Mouse (Mus musculus) stomach, postnatal 0 days (tissue): ENCODE results near the gene Kcnma1. TPM values are rescaled to one million over a fixed set of nuclear protein-coding genes. Genes with fewer than 3 reads are reported as not detected.

ENCODE experiments used
- ATAC-seq: fragments of 200-750 bp; cut with Nextera tagmentation; 2 replicates; pipeline ENCODE4 v1.8.0; 2017; ENCODE audit not compliant: low FRiP score, low TSS enrichment
- DNase-seq: peaks from one replicate; pipeline ENCODE4 v3.0.0-alpha.2; 2016; ENCODE audit warnings: low spot score
- H3K27ac ChIP-seq: fragments of 300-500 bp; sonication (generic); replicated peaks from 2 replicates; pipeline ENCODE4 v1.5.1; 2014; ENCODE audit warnings: mild to moderate bottlenecking, control low read depth
- H3K27me3 ChIP-seq: fragments of 300-500 bp; sonication (generic); 2 replicates; pipeline ENCODE4 v1.6.1; 2014; ENCODE audit warnings: low read length; ENCODE audit not compliant: control insufficient read depth, insufficient read depth
- H3K36me3 ChIP-seq: fragments of 300-500 bp; sonication (generic); 2 replicates; pipeline ENCODE4 v1.6.1; 2014; ENCODE audit warnings: low read length, mixed read lengths; ENCODE audit not compliant: control insufficient read depth, insufficient read depth
- H3K4me1 ChIP-seq: fragments of 300-500 bp; sonication (generic); replicated peaks from 2 replicates; pipeline ENCODE4 v1.6.1; 2014; ENCODE audit warnings: antibody characterized with exemption; ENCODE audit not compliant: control insufficient read depth, insufficient read depth
- H3K4me2 ChIP-seq: fragments of 300-500 bp; sonication (generic); replicated peaks from 2 replicates; pipeline ENCODE4 v1.6.1; 2014; ENCODE audit warnings: low read depth, mild to moderate bottlenecking, control low read depth, moderate library complexity
- H3K4me3 ChIP-seq: fragments of 300-500 bp; sonication (generic); 2 replicates; pipeline ENCODE4 v1.5.1; 2014; ENCODE audit warnings: low read depth, low read length, control low read depth
- H3K9ac ChIP-seq: fragments of 300-500 bp; sonication (generic); 2 replicates; pipeline ENCODE4 v1.6.1; 2014; ENCODE audit warnings: mild to moderate bottlenecking, low read length, control low read depth, mixed read lengths
- H3K9me3 ChIP-seq: fragments of 300-500 bp; sonication (generic); 2 replicates; pipeline ENCODE4 v1.6.1; 2016; ENCODE audit warnings: low read length; ENCODE audit not compliant: control insufficient read depth
- CTCF ChIP-seq: IDR thresholded peaks from 2 replicates; pipeline ENCODE4 v1.5.1; 2016; ENCODE audit warnings: antibody characterized with exemption, low read depth, mild to moderate bottlenecking, moderate library complexity
- EP300 ChIP-seq: optimal IDR thresholded peaks from 2 replicates; pipeline ENCODE3; 2016; ENCODE audit warnings: antibody characterized with exemption
- WGBS: fragments of 180-500 bp; shearing (Covaris S2); extraction: QIAGEN DNeasy Blood & Tissue Kit; methylation state at CpG from one replicate; pipeline ENCODE4 v1.1.7; 2014; 5-methylcytosine and 5-hydroxymethylcytosine counted together
- polyA plus RNA-seq: library from polyadenylated mRNA; unstranded; fragments of >200 nt; fragmentation: Nextera tagmentation; extraction: Ambion mirVana; gene quantifications from 2 replicates; pipeline ENCODE4 v1.2.1, GENCODE M21; 2015

The Kcnma1 gene
- polyA plus RNA-seq, 1 experiment from 2014 or later = 13.3 TPM

DNA sequence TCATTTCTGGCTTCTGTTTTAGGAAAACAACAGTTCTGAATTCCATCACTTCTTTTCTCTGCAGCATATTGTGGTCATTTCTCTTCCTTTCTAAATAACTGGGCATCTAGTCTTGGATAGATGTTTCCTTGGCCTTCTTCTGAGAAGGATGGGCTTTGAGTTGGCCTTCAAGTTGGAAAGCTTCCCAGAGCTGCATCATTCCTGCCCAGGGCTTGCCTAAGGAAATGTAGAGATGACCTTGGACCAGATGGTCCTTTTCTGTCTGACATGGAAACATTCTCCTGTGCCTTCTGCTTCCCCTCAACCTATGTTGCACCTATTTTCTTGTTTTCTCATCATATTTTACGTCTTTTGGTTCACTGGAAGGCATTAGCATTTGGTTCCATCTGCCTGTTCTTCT lies 444.0 kb downstream of the Kcnma1 start:
- no peak for DNase-seq
- Histone ChIP-seq H3K9ac (no peak overlapping the region), H3K27me3 (no peaks in the 10 kb centered on the region), H3K4me1 (no peaks in the 10 kb centered on the region), H3K4me2 (no peak overlapping the region), H3K36me3 (no peaks in the 10 kb centered on the region), H3K9me3 (no peaks in the 10 kb centered on the region), H3K4me3 (no peak overlapping the region), H3K27ac (no peak overlapping the region)
- TF ChIP-seq CTCF (no peak), EP300 (no peak)
- WGBS = 54% methylated on average over 1 of the region's 1 CpGs
- no peak for ATAC-seq

DNA sequence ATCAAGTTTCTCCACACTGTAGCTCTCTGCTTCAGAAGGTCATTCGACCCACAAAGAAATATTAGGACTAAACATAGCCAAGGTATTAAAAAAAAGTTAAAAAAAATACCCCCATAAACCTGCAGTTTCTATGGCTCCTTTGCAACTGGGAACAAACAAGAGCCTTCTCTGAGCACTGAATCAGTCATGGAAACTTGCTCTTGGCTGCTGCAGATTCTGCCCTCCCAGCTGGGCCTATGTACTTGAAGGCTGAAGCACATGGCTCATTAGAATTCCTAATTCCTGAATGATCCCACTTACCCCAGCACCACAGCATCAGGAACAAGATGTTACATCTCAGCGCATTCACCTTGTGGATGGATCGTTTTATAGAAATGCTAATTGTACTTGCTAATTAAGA lies 448.4 kb downstream of the Kcnma1 start:
- no peak overlapping the region for H3K27ac ChIP-seq
- WGBS = 88% methylated on average over 3 of the region's 3 CpGs

DNA sequence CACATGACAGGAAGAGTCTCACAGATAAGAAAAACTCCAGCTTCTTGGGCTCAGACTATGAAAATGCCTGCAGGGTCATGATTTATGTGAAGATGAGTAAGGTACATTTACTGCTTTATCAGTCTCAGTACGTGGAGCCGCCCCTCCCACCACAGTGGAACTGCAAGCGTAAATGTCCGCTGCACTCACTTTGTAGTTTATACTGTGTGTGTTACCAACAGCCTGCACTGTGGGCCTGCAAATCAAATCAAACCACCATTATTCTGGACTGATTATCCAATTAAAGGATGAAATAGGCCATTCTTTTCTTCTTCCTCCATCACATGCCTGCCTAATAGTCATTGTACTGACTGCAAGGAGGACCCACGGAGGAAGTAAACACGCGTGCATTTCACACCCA lies 449.8 kb downstream of the Kcnma1 start:
- Histone ChIP-seq H3K27ac (no peak overlapping the region), H3K4me1 (no peaks in the 10 kb centered on the region), H3K4me2 (no peak overlapping the region), H3K9ac (no peak overlapping the region), H3K9me3 (no peaks in the 10 kb centered on the region), H3K4me3 (no peak overlapping the region), H3K36me3 (no peaks in the 10 kb centered on the region), H3K27me3 (no peaks in the 10 kb centered on the region)
- 62% methylated on average over 7 of the region's 7 CpGs for WGBS
- no peak for ATAC-seq
- TF ChIP-seq EP300 (no peak), CTCF (no peak)
- no peak for DNase-seq

More for the DNA sequence above, 448.4 kb downstream of the Kcnma1 start:
- no peak overlapping the region for H3K4me3 ChIP-seq
- no peaks in the 10 kb centered on the region for H3K27me3 ChIP-seq
- no peak for TF ChIP-seq EP300
- no peak for DNase-seq
- H3K9me3 ChIP-seq = no peaks in the 10 kb centered on the region
- H3K36me3 ChIP-seq = no peaks in the 10 kb centered on the region
- no peak for ATAC-seq
- no peaks in the 10 kb centered on the region for H3K4me1 ChIP-seq
- H3K9ac ChIP-seq = no peak overlapping the region
- H3K4me2 ChIP-seq = no peak overlapping the region

DNA sequence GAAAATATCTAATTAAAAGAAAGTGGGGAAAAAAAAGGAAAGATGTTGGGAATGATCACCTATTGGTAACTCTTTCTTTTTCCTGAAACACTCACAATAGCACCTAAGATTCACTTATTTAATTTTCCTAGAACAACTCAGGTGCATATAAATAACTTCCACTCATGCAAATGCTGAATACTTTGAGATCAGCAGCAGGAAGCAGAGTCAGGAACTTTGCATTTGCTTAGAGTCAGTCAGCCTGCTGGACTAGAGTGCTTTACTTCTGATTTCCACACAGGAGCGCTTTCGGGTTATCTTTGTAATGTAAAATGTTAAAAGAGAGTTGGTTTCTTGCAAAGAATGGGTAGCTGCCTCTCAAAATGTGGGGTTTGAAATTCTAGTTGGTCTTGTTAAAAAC lies 451.1 kb downstream of the Kcnma1 start:
- H3K9ac ChIP-seq = no peak overlapping the region
- ATAC-seq (no peak), DNase-seq (no peak)
- TF ChIP-seq EP300 (no peak), CTCF (no peak)
- no peaks in the 10 kb centered on the region for H3K36me3 ChIP-seq
- no peaks in the 10 kb centered on the region for H3K27me3 ChIP-seq
- WGBS = 89% methylated on average over 2 of the region's 2 CpGs
- H3K4me2 ChIP-seq = no peak overlapping the region
- H3K9me3 ChIP-seq = no peaks in the 10 kb centered on the region
- no peaks in the 10 kb centered on the region for H3K4me1 ChIP-seq
- no peak overlapping the region for H3K4me3 ChIP-seq
- no peak overlapping the region for H3K27ac ChIP-seq

DNA sequence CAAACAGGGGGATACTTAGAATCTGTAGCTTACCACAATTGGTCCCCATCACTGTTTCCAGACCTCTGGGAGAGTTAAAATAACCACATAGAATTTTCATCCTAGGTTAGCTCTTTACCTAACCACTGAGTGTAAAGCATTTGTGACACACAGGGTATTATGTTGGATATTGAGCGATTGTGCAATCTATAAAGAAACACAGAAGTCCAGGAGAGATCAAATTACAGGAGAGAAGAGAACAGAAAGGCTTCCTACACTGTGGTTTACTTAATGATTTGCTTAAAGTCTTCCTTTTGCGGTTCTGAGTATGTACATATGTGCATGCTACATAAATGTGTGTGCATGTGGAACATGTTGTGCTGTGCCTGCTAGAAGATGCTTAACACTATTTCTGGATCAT lies 458.6 kb downstream of the Kcnma1 start:
- Histone ChIP-seq H3K4me2 (no peak overlapping the region), H3K27ac (no peak overlapping the region), H3K9ac (no peak overlapping the region), H3K27me3 (no peaks in the 10 kb centered on the region), H3K36me3 (no peaks in the 10 kb centered on the region), H3K4me3 (no peak overlapping the region), H3K4me1 (no peaks in the 10 kb centered on the region), H3K9me3 (no peaks in the 10 kb centered on the region)
- DNase-seq (no peak), ATAC-seq (no peak)
- no peak for TF ChIP-seq EP300
- no peak for TF ChIP-seq CTCF
- 35% methylated on average over 2 of the region's 2 CpGs for WGBS

DNA sequence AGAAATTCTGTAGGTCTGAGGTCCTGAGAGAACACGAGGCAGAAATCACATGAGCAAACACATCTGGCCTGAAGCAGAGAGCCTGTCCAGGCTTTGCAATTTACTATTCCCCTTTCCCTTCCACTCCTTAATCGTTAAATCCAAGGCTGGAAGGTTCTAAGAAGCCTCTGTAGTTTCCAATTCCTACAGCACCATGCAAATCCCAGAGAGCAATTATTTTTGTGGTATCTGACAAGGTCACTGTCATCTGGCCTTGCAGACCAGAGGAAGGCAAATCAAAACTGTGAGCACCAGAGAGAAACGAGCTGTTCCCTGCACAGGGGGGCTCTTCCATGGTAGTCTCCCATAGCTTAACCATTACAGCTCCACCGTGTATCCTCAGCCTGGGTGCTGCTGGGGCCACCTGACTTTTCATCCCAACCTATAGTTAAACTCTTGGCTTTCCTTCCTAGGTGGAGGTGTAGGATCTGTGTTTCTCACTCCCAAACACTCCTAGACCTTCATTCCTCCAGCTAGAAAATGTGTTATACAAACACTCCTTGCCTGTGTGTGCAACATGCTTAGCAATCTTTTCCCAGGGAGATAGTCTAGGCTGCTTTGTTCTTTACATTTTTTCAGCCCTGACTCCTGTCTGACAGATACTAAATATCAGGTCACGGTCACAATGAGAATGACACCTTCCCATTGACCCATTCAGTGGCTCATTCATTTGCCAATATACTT lies 461.9 kb downstream of the Kcnma1 start:
- no peak for ATAC-seq

More for the DNA sequence above, 461.9 kb downstream of the Kcnma1 start:
- H3K9ac ChIP-seq = no peak overlapping the region
- WGBS = 27% methylated on average over 5 of the region's 5 CpGs
- no peaks in the 10 kb centered on the region for H3K9me3 ChIP-seq
- no peak for TF ChIP-seq EP300
- TF ChIP-seq CTCF = no peak
- H3K4me1 ChIP-seq = no peaks in the 10 kb centered on the region
- H3K4me3 ChIP-seq = no peak overlapping the region
- H3K27me3 ChIP-seq = no peaks in the 10 kb centered on the region
- DNase-seq = no peak
- no peak overlapping the region for H3K27ac ChIP-seq
- no peak overlapping the region for H3K4me2 ChIP-seq
- no peaks in the 10 kb centered on the region for H3K36me3 ChIP-seq
